Mouse (Mus musculus) heart, adult 8-10 months (tissue): ENCODE measurements around the gene Gm20815. TPM values are rescaled to one million over a fixed set of nuclear protein-coding genes. Genes with fewer than 3 reads are reported as not detected.
"Not testable (repeated sequence)": the region's sequence is repeated elsewhere in the genome, so short reads cannot be mapped to it uniquely, and the experiment has no call there.

Experiments used
- DNase-seq: peaks from one replicate; pipeline ENCODE4 v3.0.0; 2022; ENCODE audit warnings: low spot score
- total RNA-seq, 4 experiments: library from RNA; stranded (reverse); gene quantifications; 2 replicates each; pipeline ENCODE4 v1.2.4; 2022

The Gm20815 gene
- total RNA-seq = not detected

- DNase-seq = not testable (repeated sequence)
Observed at GRCm38 (mm10) chrY:8835069-8835468, at the start of gene Gm20815. Gene Gm20815 (minus strand): TSS chrY:8835169.
